In genomic region chr11:59661601-59662248, GRCm38 (mm10) we compare ENCODE assay signal across 8 mouse cellular contexts. TPM values are rescaled to one million over a fixed set of nuclear protein-coding genes. Genes with fewer than 3 reads are reported as not detected.
DNase-seq lines count a peak whose midpoint lies in the region; ATAC-seq and TF ChIP-seq lines count a peak whose summit lies in the region.

No protein-coding gene starts in this region.

- ATAC-seq in kidney, embryonic 14.5 days (ENCODE audit: low FRiP score, low TSS enrichment): peak; percentile 5; the same call in 1 of the 2 replicates
- ATAC-seq in forebrain, postnatal 0 days: peak; percentile 26; the same call in 1 of the 2 replicates
- peak; percentile 14 for ATAC-seq in midbrain, embryonic 16.5 days

- 1% methylated on average over 28 of the region's 28 CpGs for WGBS in kidney, embryonic 14.5 days
- WGBS in bone marrow, adult 2 months: 11% methylated on average over 28 of the region's 28 CpGs
- 1% methylated on average over 28 of the region's 28 CpGs for WGBS in forebrain, postnatal 0 days
- WGBS in midbrain, embryonic 16.5 days: under 1% methylated on average over 28 of the region's 28 CpGs

- TF ChIP-seq CTCF in bone marrow, adult 2 months (IDR thresholded peaks at IDR 0.05; ENCODE audit: control insufficient read depth, insufficient read depth, low read length): no peak
- TF ChIP-seq CTCF in forebrain, postnatal 0 days (IDR thresholded peaks at IDR 0.05; ENCODE audit: low read depth): no peak

- no peaks in the 10 kb centered on the region for H3K9me3 ChIP-seq in kidney, embryonic 14.5 days (ENCODE audit: control insufficient read depth, low read length)
- H3K9me3 ChIP-seq in forebrain, postnatal 0 days (ENCODE audit: low read length): no peaks in the 10 kb centered on the region
- H3K9me3 ChIP-seq in midbrain, embryonic 16.5 days (replicated peaks; ENCODE audit: control insufficient read depth, low read length, poor library complexity, severe bottlenecking): no peaks in the 10 kb centered on the region

- no peaks in the 10 kb centered on the region for H3K27me3 ChIP-seq in kidney, embryonic 14.5 days (ENCODE audit: control insufficient read depth, insufficient read depth, low read length)
- H3K27me3 ChIP-seq in forebrain, postnatal 0 days (ENCODE audit: insufficient read depth, low read length): no peaks in the 10 kb centered on the region
- H3K27me3 ChIP-seq in midbrain, embryonic 16.5 days (ENCODE audit: control insufficient read depth, insufficient read depth, low read depth, low read length): no peaks in the 10 kb centered on the region

- peaks cover 30% of the 10 kb centered on the region for H3K4me1 ChIP-seq in kidney, embryonic 14.5 days (ENCODE audit: control insufficient read depth, insufficient read depth, low read length)
- no peaks in the 10 kb centered on the region for H3K4me1 ChIP-seq in bone marrow, adult 2 months (ENCODE audit: control insufficient read depth, insufficient read depth, low read length)
- H3K4me1 ChIP-seq in forebrain, postnatal 0 days (ENCODE audit: insufficient read depth): peaks cover 26% of the 10 kb centered on the region
- H3K4me1 ChIP-seq in midbrain, embryonic 16.5 days (ENCODE audit: control insufficient read depth, insufficient read depth, low read length): peaks cover 36% of the 10 kb centered on the region

- TF ChIP-seq POLR2A in bone marrow, adult 2 months (IDR thresholded peaks at IDR 0.05; ENCODE audit: borderline replicate concordance, control insufficient read depth, low read depth, low read length): no peak

- peak overlapping the region; percentile 79 for H3K9ac ChIP-seq in kidney, embryonic 14.5 days (ENCODE audit: low read depth, low read length)
- H3K9ac ChIP-seq in forebrain, postnatal 0 days: peak overlapping the region; percentile 78
- H3K9ac ChIP-seq in midbrain, embryonic 16.5 days (ENCODE audit: low read depth, low read length): peak overlapping the region; percentile 76

- H3K27ac ChIP-seq in kidney, embryonic 14.5 days (ENCODE audit: low read depth, low read length): 0 out of 2 replicates have a peak overlapping the region, but pooled peaks have one; percentile 9
- H3K27ac ChIP-seq in bone marrow, adult 2 months (ENCODE audit: control insufficient read depth, insufficient read depth, low read depth, low read length, poor library complexity): peak overlapping the region; percentile 47
- peak overlapping the region; percentile 88; the same call in 1 of the 2 replicates for H3K27ac ChIP-seq in forebrain, postnatal 0 days (ENCODE audit: low read depth, low read length)
- H3K27ac ChIP-seq in midbrain, embryonic 16.5 days (ENCODE audit: low read length): peak overlapping the region; percentile 75

- no peak for DNase-seq in kidney, adult 11 months
- no peak for DNase-seq in forebrain, postnatal 0 days
- DNase-seq in kidney, postnatal 14 days: peak; percentile 53
- DNase-seq in ovary, postnatal 36 days (ENCODE audit: low spot score): no peak
- DNase-seq in right cerebral cortex, postnatal 36 days (ENCODE audit: low spot score in 2 of 2): no peak

- H3K36me3 ChIP-seq in kidney, embryonic 14.5 days (ENCODE audit: control insufficient read depth, insufficient read depth, low read length): no peaks in the 10 kb centered on the region
- no peaks in the 10 kb centered on the region for H3K36me3 ChIP-seq in forebrain, postnatal 0 days (ENCODE audit: insufficient read depth)
- H3K36me3 ChIP-seq in midbrain, embryonic 16.5 days (ENCODE audit: control insufficient read depth, insufficient read depth, low read length): no peaks in the 10 kb centered on the region

- peak overlapping the region; percentile 74 for H3K4me3 ChIP-seq in kidney, embryonic 14.5 days (ENCODE audit: low read length)
- H3K4me3 ChIP-seq in bone marrow, adult 2 months (replicated peaks; ENCODE audit: control insufficient read depth, low read depth, low read length): peak overlapping the region; percentile 63
- peak overlapping the region; percentile 85 for H3K4me3 ChIP-seq in forebrain, postnatal 0 days (ENCODE audit: low read depth, low read length)
- H3K4me3 ChIP-seq in midbrain, embryonic 16.5 days (ENCODE audit: low read depth, low read length): peak overlapping the region; percentile 66

- H3K4me2 ChIP-seq in kidney, embryonic 14.5 days (replicated peaks; ENCODE audit: low read depth, low read length): peak overlapping the region; percentile 70
- peak overlapping the region; percentile 70 for H3K4me2 ChIP-seq in forebrain, postnatal 0 days (ENCODE audit: low read depth)
- peak overlapping the region; percentile 64 for H3K4me2 ChIP-seq in midbrain, embryonic 16.5 days (ENCODE audit: low read length)

RNA-seq across cellular contexts. Expression of gene Mprip, which starts 0.6 kb away (rescaled TPM):
- polyA plus RNA-seq in kidney, embryonic 14.5 days (2014; fragmentation: Nextera tagmentation; extraction: Ambion mirVana): 53.4 and 64.1 TPM in 2 replicates
- polyA plus RNA-seq in bone marrow, adult 2 months (2011; ENCODE audit: insufficient read depth, insufficient read length, low replicate concordance, missing spikeins): 25.7 and 41.6 TPM in 2 replicates
- total RNA-seq in forebrain, postnatal 0 days (2014; rRNA removed): 191 and 205 TPM in 2 replicates
- 62.0 and 62.2 TPM in 2 replicates for polyA plus RNA-seq in forebrain, postnatal 0 days (2015; fragmentation: Nextera tagmentation; extraction: Ambion mirVana)
- polyA plus RNA-seq in midbrain, embryonic 16.5 days (2015; fragmentation: Nextera tagmentation; extraction: Ambion mirVana): 35.8 and 39.2 TPM in 2 replicates

Comparison
In these comparisons a context has a peak if more than half of its experiments do, and no peak if none do; other contexts are left out.
1. H3K27ac ChIP-seq: peak in every context shown above with its lines; median percentile 88 in forebrain, postnatal 0 days; 75 in midbrain, embryonic 16.5 days; 47 in bone marrow, adult 2 months; 9 in kidney, embryonic 14.5 days.